Mouse (Mus musculus): ENCODE results near the gene Zfp989.
"Not testable (repeated sequence)": the region's sequence is repeated elsewhere in the genome, so short reads cannot be mapped to it uniquely, and the experiment has no call there.

Zfp989 gene

DNA sequence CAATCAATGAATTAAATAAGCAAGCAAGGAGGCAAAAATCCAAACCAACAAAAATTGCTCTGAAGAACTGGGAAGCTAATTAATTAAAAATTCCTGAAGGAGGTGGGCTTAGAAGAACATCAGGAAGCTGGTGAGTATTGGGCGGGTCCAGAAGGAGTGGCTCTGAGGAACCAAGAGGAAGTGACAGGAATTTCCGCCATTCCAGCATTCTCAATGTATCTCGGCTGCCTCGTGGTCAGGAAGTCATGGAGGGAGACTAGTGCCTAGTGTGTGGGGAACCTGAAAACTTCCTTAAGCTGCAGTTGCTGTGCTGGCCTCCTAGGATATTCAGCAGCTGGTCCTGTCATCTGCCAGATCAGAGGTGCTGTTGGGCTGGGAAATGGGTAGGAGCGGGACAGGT lies at the start of gene Zfp989:
Zfp989 (plus strand) TSS at position 220 of the 400 bp plus-strand sequence.
- not testable (repeated sequence) for DNase-seq (ENCODE audit: low read depth)

DNA sequence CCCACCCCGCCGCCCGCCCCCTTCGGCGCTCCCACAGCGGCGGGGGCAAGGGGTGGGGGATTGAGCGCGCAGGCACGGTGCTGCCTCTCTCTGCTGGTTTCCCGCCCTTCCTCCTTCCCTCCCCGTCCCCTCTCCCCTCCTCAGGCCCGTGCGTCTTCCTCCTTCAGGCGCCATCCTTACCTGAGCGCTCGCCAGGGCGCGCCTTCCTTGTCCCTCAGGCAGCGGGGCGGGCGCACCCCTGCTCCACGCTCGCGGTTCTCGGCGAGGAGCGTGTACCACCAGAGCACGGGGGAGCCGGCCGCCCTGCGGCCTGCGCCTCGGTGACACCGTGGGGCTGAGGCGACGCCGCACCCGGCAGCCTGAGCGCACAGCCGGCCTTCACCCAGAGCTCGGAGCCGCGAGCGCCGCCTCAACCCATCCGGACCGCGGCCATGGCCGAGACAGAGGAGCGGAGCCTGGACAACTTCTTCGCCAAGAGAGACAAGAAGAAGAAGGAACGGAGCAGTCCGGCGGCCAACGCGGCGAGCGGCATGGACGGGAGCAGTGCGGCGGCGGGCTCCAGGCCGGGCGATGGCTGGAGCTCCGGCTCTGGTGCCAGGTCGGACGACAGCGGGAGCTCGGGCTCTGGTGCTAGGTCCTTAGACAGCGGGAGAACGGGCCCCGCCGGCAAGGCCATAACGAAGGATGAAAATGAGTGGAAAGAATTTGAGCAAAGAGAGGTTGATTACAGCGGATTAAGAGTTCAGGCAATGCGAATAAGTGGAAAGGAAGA lies 39.3 kb upstream of the Zfp989 start:
- DNase-seq (ENCODE audit: low read depth): no peak

DNA sequence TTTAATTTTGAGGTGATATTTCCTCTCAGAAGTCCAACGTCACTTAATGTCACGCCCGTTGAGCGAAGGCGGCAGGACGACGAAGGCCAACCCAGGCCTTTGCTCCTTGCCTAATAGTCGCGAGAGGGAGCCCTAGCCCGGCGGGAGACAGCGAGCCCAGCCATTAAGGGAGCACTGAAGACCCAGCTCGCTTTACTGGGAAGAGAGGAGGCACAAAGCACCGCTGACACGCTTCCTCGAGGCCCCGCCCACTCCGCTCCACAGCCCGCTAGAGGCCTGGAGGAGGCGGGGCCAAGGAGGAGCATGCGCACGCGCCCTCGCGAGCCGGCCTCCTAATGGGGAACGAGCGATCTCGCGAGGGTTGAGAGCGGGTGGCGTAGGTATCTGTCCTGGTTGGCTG lies 30.1 kb upstream of the Zfp989 start:
- not testable (repeated sequence) for DNase-seq (ENCODE audit: low read depth)

DNA sequence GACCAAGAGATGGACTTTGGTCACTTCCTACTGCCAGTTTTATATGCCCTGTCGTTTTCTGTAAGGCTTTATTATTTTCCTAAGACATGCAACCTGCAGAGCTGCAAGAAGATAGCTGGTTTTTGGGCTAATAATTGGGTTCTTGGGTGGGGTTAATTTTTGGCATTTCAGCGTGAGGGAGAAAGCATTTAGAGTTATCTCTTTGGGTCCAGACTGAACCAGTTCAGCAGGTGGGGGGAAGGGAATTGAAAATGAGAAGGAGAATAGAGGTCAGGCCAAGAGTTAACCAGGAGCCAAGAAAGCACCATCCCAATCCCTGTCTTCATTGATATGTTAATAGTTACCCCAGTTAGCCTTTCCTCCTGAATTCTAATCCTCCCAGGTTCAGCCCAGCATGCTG lies 4.8 kb downstream of the Zfp989 start:
- not testable (repeated sequence) for DNase-seq (ENCODE audit: low read depth)

DNA sequence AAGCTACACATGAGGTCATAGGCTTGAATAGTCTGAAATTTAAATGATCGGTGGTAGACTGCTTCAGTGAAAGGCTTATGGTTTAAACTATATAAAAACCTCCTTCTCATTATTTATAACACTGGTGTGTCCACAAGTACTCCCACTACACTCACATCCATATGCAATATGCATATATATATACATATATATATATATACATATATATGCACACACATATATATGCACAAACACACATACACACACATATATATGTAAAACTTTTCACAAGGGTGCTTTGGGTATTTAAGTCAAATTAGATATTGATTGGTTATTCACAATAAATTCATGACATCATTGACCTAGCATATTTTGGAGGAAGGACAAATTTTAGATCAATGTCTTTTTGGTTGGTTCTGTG lies 46.6 kb downstream of the Zfp989 start:
- DNase-seq (ENCODE audit: low read depth): not testable (repeated sequence)

DNA sequence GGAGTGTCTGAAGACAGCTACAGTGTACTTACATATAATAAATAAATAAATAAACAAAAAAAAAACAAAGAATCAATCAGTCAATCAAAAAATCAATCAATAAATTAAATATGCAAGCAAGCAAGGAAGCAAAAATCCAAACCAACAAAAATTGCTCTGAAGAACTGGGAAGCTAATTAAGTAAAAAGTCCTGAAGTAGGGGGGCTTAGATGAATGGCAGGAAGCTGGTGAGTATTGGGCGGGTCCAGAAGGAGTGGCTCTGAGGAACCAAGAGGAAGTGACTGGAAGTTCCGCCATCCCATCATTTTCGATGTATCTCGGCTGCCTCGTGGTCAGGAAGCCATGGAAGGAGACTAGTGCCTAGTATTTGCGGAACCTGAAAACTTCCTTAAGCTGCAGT lies 49.8 kb downstream of the Zfp989 start, which contains the start of gene Rex2:
Rex2 (plus strand) TSS at position 301 of the 400 bp plus-strand sequence.
- DNase-seq (ENCODE audit: low read depth): not testable (repeated sequence)

DNA sequence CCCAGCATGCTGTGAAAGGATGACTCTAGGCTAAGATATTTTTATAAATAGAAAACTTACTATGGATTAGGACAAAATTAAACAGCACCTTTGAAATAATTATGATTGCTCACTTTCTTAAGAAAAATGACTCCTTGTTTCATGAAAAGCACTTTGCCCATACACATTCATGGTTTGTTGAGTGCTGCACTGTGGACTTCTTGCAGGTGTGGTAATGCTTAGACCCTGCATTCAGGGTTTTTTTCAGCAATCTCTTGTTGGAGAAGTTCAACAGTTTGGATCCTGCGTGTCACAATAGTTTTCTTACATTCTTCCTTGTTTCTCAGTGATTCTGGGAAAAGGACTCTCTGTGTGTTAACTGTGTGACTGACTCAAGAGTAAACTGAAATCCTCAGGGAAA lies 54.6 kb downstream of the Zfp989 start:
- not testable (repeated sequence) for DNase-seq (ENCODE audit: low read depth)

DNA sequence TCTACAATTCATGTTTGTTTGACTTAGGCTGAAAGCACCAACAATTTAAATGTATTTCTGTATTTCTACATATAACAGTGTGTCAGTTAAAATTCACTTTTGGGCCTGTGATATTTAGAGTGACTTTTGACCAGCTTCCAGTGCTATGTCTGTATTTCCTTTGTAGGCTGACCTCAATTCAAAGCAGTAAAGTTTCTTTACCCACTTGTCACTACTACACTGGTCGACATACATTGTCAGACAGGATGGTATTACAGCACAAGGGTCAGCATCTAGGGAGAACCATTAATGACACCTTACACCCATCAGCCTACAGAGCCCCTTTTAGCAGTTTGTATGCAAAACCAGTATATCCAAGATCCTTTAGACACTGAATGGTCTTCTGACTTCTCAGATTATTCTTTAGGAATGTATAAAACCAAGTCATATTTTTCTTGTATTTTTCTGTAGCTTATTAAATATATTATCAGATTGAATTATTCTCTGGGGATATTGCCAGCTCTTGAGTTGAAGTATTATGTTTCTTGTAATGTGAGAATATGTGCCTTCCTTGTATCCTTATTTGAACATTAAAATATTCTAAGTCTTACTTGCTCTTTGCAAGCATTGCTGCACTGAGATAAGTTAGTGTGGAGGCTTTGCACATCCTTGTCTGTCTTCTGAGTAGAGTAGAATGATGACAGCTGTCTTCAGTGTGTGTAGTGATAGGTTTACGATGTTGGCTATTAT lies 59.7 kb downstream of the Zfp989 start:
- DNase-seq (ENCODE audit: low read depth): not testable (repeated sequence)
